Mouse (Mus musculus) erythroblast, embryonic 14.5 days (primary cell): ENCODE measurements around the gene Bzw2. TPM values are rescaled to one million over a fixed set of nuclear protein-coding genes. Genes with fewer than 3 reads are reported as not detected.

Experiments
- H3K27me3 ChIP-seq: 2 replicates; pipeline ENCODE4 v1.6.1; 2012; ENCODE audit warnings: inconsistent platforms; ENCODE audit not compliant: control insufficient read depth
- H3K36me3 ChIP-seq: 2 replicates; pipeline ENCODE4 v1.6.1; 2012; ENCODE audit warnings: mild to moderate bottlenecking, inconsistent platforms; ENCODE audit not compliant: control insufficient read depth
- H3K4me1 ChIP-seq: 2 replicates; pipeline ENCODE4 v1.6.1; 2012; ENCODE audit warnings: inconsistent platforms; ENCODE audit not compliant: control insufficient read depth
- H3K4me3 ChIP-seq: replicated peaks from 2 replicates; pipeline ENCODE3; 2012; ENCODE audit warnings: moderate library complexity, mild to moderate bottlenecking, inconsistent platforms
- H3K9me3 ChIP-seq: 2 replicates; pipeline ENCODE4 v1.6.1; 2012; ENCODE audit warnings: low read length, inconsistent platforms, mixed read lengths; ENCODE audit not compliant: control insufficient read depth
- GATA1 ChIP-seq: IDR thresholded peaks from 2 replicates; pipeline ENCODE4 v1.6.1; 2012; ENCODE audit warnings: low read length, inconsistent platforms, mixed read lengths
- TAL1 ChIP-seq: IDR thresholded peaks from 3 replicates; pipeline ENCODE4 v1.6.1; 2012; ENCODE audit warnings: low read length, inconsistent platforms, mixed read lengths
- polyA plus RNA-seq: library from polyadenylated mRNA; stranded (reverse); fragments of >175 nt; gene quantifications from 2 replicates; pipeline ENCODE4 v1.2.3, GENCODE M21; 2012

Gene Bzw2
- polyA plus RNA-seq, 1 experiment: 0.22 TPM

GRCm38 (mm10) chr12:36137192-36137591 lies 20.7 kb downstream of the Bzw2 start:
- no peak for TF ChIP-seq GATA1
- TF ChIP-seq TAL1: no peak
- H3K27me3 ChIP-seq: no peaks in the 10 kb centered on the region
- no peaks in the 10 kb centered on the region; the same call in none of the 2 replicates for H3K36me3 ChIP-seq
- H3K9me3 ChIP-seq: no peaks in the 10 kb centered on the region
- no peaks in the 10 kb centered on the region for H3K4me1 ChIP-seq
- H3K4me3 ChIP-seq: no peak overlapping the region

- TF ChIP-seq GATA1 (no peak), TAL1 (no peak)
- H3K4me3 ChIP-seq: no peak overlapping the region
- no peaks in the 10 kb centered on the region for H3K27me3 ChIP-seq
- no peaks in the 10 kb centered on the region for H3K4me1 ChIP-seq
- H3K9me3 ChIP-seq: no peaks in the 10 kb centered on the region
- H3K36me3 ChIP-seq: peaks cover 4% of the 10 kb centered on the region
These were observed 21.6 kb downstream of the Bzw2 start for GRCm38 (mm10) chr12:36136285-36136684.

GRCm38 (mm10) chr12:36135409-36135808 lies 22.5 kb downstream of the Bzw2 start:
- Histone ChIP-seq H3K4me1 (no peaks in the 10 kb centered on the region), H3K9me3 (no peaks in the 10 kb centered on the region), H3K4me3 (no peak overlapping the region), H3K27me3 (no peaks in the 10 kb centered on the region), H3K36me3 (peaks cover 4% of the 10 kb centered on the region)
- TF ChIP-seq GATA1: no peak
- TF ChIP-seq TAL1: no peak

- peaks cover 8% of the 10 kb centered on the region for H3K36me3 ChIP-seq
- no peaks in the 10 kb centered on the region for H3K9me3 ChIP-seq
- no peak overlapping the region for H3K4me3 ChIP-seq
- TF ChIP-seq GATA1 (no peak), TAL1 (no peak)
- no peaks in the 10 kb centered on the region for H3K4me1 ChIP-seq
- no peaks in the 10 kb centered on the region for H3K27me3 ChIP-seq
These were observed 23.8 kb downstream of the Bzw2 start for GRCm38 (mm10) chr12:36134111-36134510.

- no peak overlapping the region for H3K4me3 ChIP-seq
- no peaks in the 10 kb centered on the region for H3K9me3 ChIP-seq
- H3K4me1 ChIP-seq: no peaks in the 10 kb centered on the region
- H3K27me3 ChIP-seq: no peaks in the 10 kb centered on the region
- peaks cover 10% of the 10 kb centered on the region for H3K36me3 ChIP-seq
- no peak for TF ChIP-seq GATA1
- TF ChIP-seq TAL1: no peak
These were observed 24.3 kb downstream of the Bzw2 start for GRCm38 (mm10) chr12:36133547-36133946.

- TF ChIP-seq GATA1: no peak
- TF ChIP-seq TAL1: no peak
- H3K4me1 ChIP-seq: no peaks in the 10 kb centered on the region
- H3K9me3 ChIP-seq: no peaks in the 10 kb centered on the region
- no peaks in the 10 kb centered on the region for H3K27me3 ChIP-seq
- peaks cover 10% of the 10 kb centered on the region for H3K36me3 ChIP-seq
- H3K4me3 ChIP-seq: no peak overlapping the region
These were observed 25.2 kb downstream of the Bzw2 start for GRCm38 (mm10) chr12:36132668-36133067.

GRCm38 (mm10) chr12:36132254-36132653 lies 25.6 kb downstream of the Bzw2 start:
- TF ChIP-seq TAL1: no peak
- TF ChIP-seq GATA1: no peak
- no peaks in the 10 kb centered on the region for H3K27me3 ChIP-seq
- H3K36me3 ChIP-seq: peaks cover 10% of the 10 kb centered on the region
- H3K4me3 ChIP-seq: no peak overlapping the region
- H3K9me3 ChIP-seq: no peaks in the 10 kb centered on the region
- no peaks in the 10 kb centered on the region for H3K4me1 ChIP-seq

GRCm38 (mm10) chr12:36129826-36130225 lies 28.1 kb downstream of the Bzw2 start:
- Histone ChIP-seq H3K4me1 (no peaks in the 10 kb centered on the region), H3K9me3 (no peaks in the 10 kb centered on the region), H3K27me3 (no peaks in the 10 kb centered on the region), H3K4me3 (no peak overlapping the region), H3K36me3 (peaks cover 11% of the 10 kb centered on the region)
- TF ChIP-seq TAL1 (no peak), GATA1 (no peak)

GRCm38 (mm10) chr12:36126049-36126448 lies 31.8 kb downstream of the Bzw2 start:
- Histone ChIP-seq H3K9me3 (no peaks in the 10 kb centered on the region), H3K27me3 (no peaks in the 10 kb centered on the region), H3K4me3 (no peak overlapping the region), H3K36me3 (peaks cover 15% of the 10 kb centered on the region), H3K4me1 (no peaks in the 10 kb centered on the region)
- TF ChIP-seq GATA1: no peak
- no peak for TF ChIP-seq TAL1

GRCm38 (mm10) chr12:36119244-36119643 lies 38.6 kb downstream of the Bzw2 start:
- H3K4me1 ChIP-seq: no peaks in the 10 kb centered on the region
- no peak overlapping the region for H3K4me3 ChIP-seq
- H3K9me3 ChIP-seq: no peaks in the 10 kb centered on the region
- H3K36me3 ChIP-seq: peaks cover 21% of the 10 kb centered on the region
- TF ChIP-seq GATA1 (no peak), TAL1 (no peak)
- H3K27me3 ChIP-seq: no peaks in the 10 kb centered on the region
